Mouse (Mus musculus): ENCODE measurements around the gene Calca.
"Not testable (repeated sequence)": the region's sequence is repeated elsewhere in the genome, so short reads cannot be mapped to it uniquely, and the experiment has no call there.

Calca gene

GRCm38 (mm10) chr7:114636102-114636501 is at the start of gene Calca:
Gene Calca, minus strand, starts transcription at chr7:114636357.
- DNase-seq (ENCODE audit: low read depth) = peak; percentile 2

- DNase-seq (ENCODE audit: low read depth) = peak; percentile 33
Observed at GRCm38 (mm10) chr7:114672697-114673096, 36.5 kb upstream of the Calca start.

- DNase-seq (ENCODE audit: low read depth) = no peak
Observed at GRCm38 (mm10) chr7:114671405-114671804, 35.2 kb upstream of the Calca start.

GRCm38 (mm10) chr7:114649730-114650129 is 13.6 kb upstream of the Calca start:
- no peak for DNase-seq (ENCODE audit: low read depth)

GRCm38 (mm10) chr7:114648791-114649190 is 12.6 kb upstream of the Calca start:
- DNase-seq (ENCODE audit: low read depth) = peak; percentile 6

GRCm38 (mm10) chr7:114635569-114636101 is 522 bp downstream of the Calca start:
- DNase-seq (ENCODE audit: low read depth) = peak; percentile 39

GRCm38 (mm10) chr7:114634386-114634785 is 1.8 kb downstream of the Calca start:
- no peak for DNase-seq (ENCODE audit: low read depth)

- no peak for DNase-seq (ENCODE audit: low read depth)
Observed at GRCm38 (mm10) chr7:114625966-114626365, 10.2 kb downstream of the Calca start.

GRCm38 (mm10) chr7:114616759-114617158 is 19.4 kb downstream of the Calca start:
- no peak for DNase-seq (ENCODE audit: low read depth)

GRCm38 (mm10) chr7:114594391-114594790 is 41.8 kb downstream of the Calca start:
- not testable (repeated sequence) for DNase-seq (ENCODE audit: low read depth)

- DNase-seq (ENCODE audit: low read depth) = no peak
Observed at GRCm38 (mm10) chr7:114582441-114582840, 53.7 kb downstream of the Calca start.
